Mouse (Mus musculus) neural tube, embryonic 14.5 days (tissue): Measurements from ENCODE around the gene Fnbp1. TPM values are rescaled to one million over a fixed set of nuclear protein-coding genes. Genes with fewer than 3 reads are reported as not detected.

Source experiments
- ATAC-seq: fragments of 200-750 bp; cut with Nextera tagmentation; 2 replicates; pipeline ENCODE4 v1.8.0; 2017; ENCODE audit warnings: low read depth, mild to moderate bottlenecking, moderate TSS enrichment, moderate library complexity
- H3K27ac ChIP-seq: fragments of 300-500 bp; sonication (generic); 2 replicates; pipeline ENCODE4 v1.5.1; 2014; ENCODE audit warnings: low read depth, mild to moderate bottlenecking, control low read depth, low read length, moderate library complexity, mixed read lengths
- H3K27me3 ChIP-seq: fragments of 300-500 bp; sonication (generic); 2 replicates; pipeline ENCODE4 v1.6.1; 2014; ENCODE audit warnings: low read length; ENCODE audit not compliant: control insufficient read depth, insufficient read depth
- H3K36me3 ChIP-seq: fragments of 300-500 bp; sonication (generic); 2 replicates; pipeline ENCODE4 v1.6.1; 2014; ENCODE audit warnings: low read length, mixed read lengths; ENCODE audit not compliant: control insufficient read depth, insufficient read depth
- H3K4me1 ChIP-seq: fragments of 300-500 bp; sonication (generic); 2 replicates; pipeline ENCODE4 v1.6.1; 2014; ENCODE audit warnings: low read length; ENCODE audit not compliant: control insufficient read depth, insufficient read depth
- H3K4me2 ChIP-seq: fragments of 300-500 bp; sonication (generic); 2 replicates; pipeline ENCODE4 v1.6.1; 2014; ENCODE audit warnings: mild to moderate bottlenecking, low read depth, low read length, control low read depth
- H3K4me3 ChIP-seq: fragments of 300-500 bp; sonication (generic); 2 replicates; pipeline ENCODE4 v1.5.1; 2014; ENCODE audit warnings: low read depth, low read length, control low read depth, mixed read lengths
- H3K9ac ChIP-seq: fragments of 300-500 bp; sonication (generic); replicated peaks from 2 replicates; pipeline ENCODE4 v1.6.1; 2014; ENCODE audit warnings: low read depth, mild to moderate bottlenecking, control low read depth, low read length, mixed read lengths
- H3K9me3 ChIP-seq: fragments of 300-500 bp; sonication (generic); 2 replicates; pipeline ENCODE4 v1.6.1; 2016; ENCODE audit warnings: low read length; ENCODE audit not compliant: control insufficient read depth
- WGBS: fragments of 180-500 bp; shearing (Covaris S2); extraction: QIAGEN DNeasy Blood & Tissue Kit; methylation state at CpG from one replicate; pipeline ENCODE4 v1.1.7; 2014; 5-methylcytosine and 5-hydroxymethylcytosine counted together
- polyA plus RNA-seq: library from polyadenylated mRNA; unstranded; fragments of >200 nt; fragmentation: Nextera tagmentation; extraction: Ambion mirVana; gene quantifications from 2 replicates; pipeline ENCODE4 v1.2.1, GENCODE M21; 2014

The Fnbp1 gene
- polyA plus RNA-seq, 1 experiment from 2014 or later: 33.3 TPM

- Histone ChIP-seq H3K4me1 (no peaks in the 10 kb centered on the region), H3K9ac (no peak overlapping the region), H3K27ac (no peak overlapping the region), H3K36me3 (no peaks in the 10 kb centered on the region), H3K4me2 (no peak overlapping the region), H3K9me3 (no peaks in the 10 kb centered on the region), H3K27me3 (no peaks in the 10 kb centered on the region), H3K4me3 (no peak overlapping the region)
- WGBS: 95% methylated on average over 5 of the region's 5 CpGs
- no peak for ATAC-seq
These were observed 18.3 kb downstream of the Fnbp1 start for GRCm38 (mm10) chr2:31123493-31123892.

DNA sequence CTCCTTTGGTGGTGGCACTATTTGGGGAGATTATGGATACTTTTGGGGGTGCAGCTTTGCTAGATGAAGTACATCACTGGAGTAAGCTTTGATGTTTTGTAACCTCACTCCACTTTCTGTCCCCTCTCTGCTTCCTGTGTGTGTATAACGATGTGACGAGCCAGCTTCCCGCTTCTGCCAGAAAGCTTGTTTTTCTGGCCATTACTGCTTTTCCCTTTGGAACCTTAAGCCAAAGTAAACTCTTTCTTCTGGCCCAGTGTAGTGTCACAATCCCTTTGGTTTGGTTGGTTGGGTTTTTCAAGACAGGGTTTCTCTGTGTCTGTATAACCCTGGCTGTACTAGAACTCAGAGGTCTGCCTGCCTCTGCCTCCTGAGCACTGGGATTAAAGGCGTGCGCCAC is 19.0 kb downstream of the Fnbp1 start:
- Histone ChIP-seq H3K4me1 (no peaks in the 10 kb centered on the region), H3K27ac (no peak overlapping the region), H3K36me3 (no peaks in the 10 kb centered on the region), H3K9me3 (no peaks in the 10 kb centered on the region), H3K27me3 (no peaks in the 10 kb centered on the region), H3K9ac (no peak overlapping the region), H3K4me3 (no peak overlapping the region), H3K4me2 (no peak overlapping the region)
- 89% methylated on average over 5 of the region's 5 CpGs for WGBS
- no peak for ATAC-seq

GRCm38 (mm10) chr2:31121131-31121693 is 20.6 kb downstream of the Fnbp1 start:
- Histone ChIP-seq H3K27ac (no peak overlapping the region; the same call in 1 of the 2 replicates), H3K27me3 (no peaks in the 10 kb centered on the region), H3K4me1 (no peaks in the 10 kb centered on the region), H3K4me3 (no peak overlapping the region), H3K9ac (no peak overlapping the region), H3K4me2 (no peak overlapping the region), H3K9me3 (no peaks in the 10 kb centered on the region), H3K36me3 (no peaks in the 10 kb centered on the region)
- 70% methylated on average over 7 of the region's 7 CpGs for WGBS
- ATAC-seq: no peak

DNA sequence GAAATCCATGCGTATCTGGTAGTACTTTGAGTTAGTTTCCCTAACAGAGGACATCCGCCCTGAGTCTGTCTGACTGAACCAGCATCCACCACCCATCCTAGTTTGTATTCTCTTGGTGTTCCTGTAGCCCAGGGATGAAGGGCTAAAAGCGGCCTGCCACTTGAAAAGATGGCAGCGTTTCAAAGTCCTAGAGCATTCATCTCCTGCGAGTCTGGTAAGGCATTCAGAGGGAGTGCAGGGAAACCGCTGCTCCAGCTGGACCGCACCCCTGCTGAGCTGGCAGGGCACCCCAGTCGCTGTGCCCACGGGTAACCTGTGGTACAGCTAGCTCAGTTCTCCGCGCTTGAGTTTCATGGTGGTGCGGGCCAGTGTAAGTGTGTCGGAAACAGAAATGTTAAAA is 22.0 kb downstream of the Fnbp1 start:
- no peak overlapping the region for H3K9ac ChIP-seq
- H3K4me1 ChIP-seq: no peaks in the 10 kb centered on the region
- no peak overlapping the region for H3K4me2 ChIP-seq
- WGBS: 62% methylated on average over 13 of the region's 13 CpGs
- ATAC-seq: peak; percentile 60; the same call in 1 of the 2 replicates
- H3K27ac ChIP-seq: peak overlapping the region; percentile 55; the same call in 1 of the 2 replicates
- H3K9me3 ChIP-seq: no peaks in the 10 kb centered on the region
- H3K36me3 ChIP-seq: no peaks in the 10 kb centered on the region
- H3K27me3 ChIP-seq: no peaks in the 10 kb centered on the region
- no peak overlapping the region for H3K4me3 ChIP-seq

GRCm38 (mm10) chr2:31118639-31119380 is 23.0 kb downstream of the Fnbp1 start:
- Histone ChIP-seq H3K4me2 (no peak overlapping the region), H3K36me3 (no peaks in the 10 kb centered on the region), H3K9ac (no peak overlapping the region), H3K4me1 (no peaks in the 10 kb centered on the region), H3K9me3 (no peaks in the 10 kb centered on the region), H3K27ac (no peak overlapping the region; the same call in 1 of the 2 replicates), H3K27me3 (no peaks in the 10 kb centered on the region), H3K4me3 (no peak overlapping the region)
- peak; percentile 56; the same call in 1 of the 2 replicates for ATAC-seq
- 76% methylated on average over 10 of the region's 10 CpGs for WGBS

DNA sequence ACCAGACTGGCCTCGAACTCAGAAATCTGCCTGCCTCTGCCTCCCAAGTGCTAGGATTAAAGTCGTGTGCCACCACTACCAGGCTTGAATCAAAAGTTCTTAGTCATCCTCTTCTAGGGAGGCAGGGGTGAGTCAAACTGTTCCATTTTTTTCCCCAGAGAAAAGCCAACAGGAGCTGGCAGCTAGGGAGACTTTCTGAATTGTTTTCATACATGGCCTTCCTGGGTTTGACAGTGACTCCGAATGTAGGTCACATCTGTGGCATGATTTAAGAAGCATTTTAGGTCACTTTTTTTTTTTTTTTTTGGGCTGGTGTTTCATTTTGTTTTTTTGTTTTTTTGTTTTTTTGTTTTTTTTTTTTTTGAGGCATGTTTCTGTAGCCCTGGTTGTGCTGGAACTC is 23.6 kb downstream of the Fnbp1 start:
- H3K4me1 ChIP-seq: no peaks in the 10 kb centered on the region
- H3K4me3 ChIP-seq: no peak overlapping the region
- H3K4me2 ChIP-seq: no peak overlapping the region
- H3K27ac ChIP-seq: no peak overlapping the region
- H3K9ac ChIP-seq: no peak overlapping the region
- WGBS: 91% methylated on average over 3 of the region's 3 CpGs
- H3K27me3 ChIP-seq: no peaks in the 10 kb centered on the region
- H3K36me3 ChIP-seq: no peaks in the 10 kb centered on the region
- H3K9me3 ChIP-seq: no peaks in the 10 kb centered on the region
- ATAC-seq: no peak

DNA sequence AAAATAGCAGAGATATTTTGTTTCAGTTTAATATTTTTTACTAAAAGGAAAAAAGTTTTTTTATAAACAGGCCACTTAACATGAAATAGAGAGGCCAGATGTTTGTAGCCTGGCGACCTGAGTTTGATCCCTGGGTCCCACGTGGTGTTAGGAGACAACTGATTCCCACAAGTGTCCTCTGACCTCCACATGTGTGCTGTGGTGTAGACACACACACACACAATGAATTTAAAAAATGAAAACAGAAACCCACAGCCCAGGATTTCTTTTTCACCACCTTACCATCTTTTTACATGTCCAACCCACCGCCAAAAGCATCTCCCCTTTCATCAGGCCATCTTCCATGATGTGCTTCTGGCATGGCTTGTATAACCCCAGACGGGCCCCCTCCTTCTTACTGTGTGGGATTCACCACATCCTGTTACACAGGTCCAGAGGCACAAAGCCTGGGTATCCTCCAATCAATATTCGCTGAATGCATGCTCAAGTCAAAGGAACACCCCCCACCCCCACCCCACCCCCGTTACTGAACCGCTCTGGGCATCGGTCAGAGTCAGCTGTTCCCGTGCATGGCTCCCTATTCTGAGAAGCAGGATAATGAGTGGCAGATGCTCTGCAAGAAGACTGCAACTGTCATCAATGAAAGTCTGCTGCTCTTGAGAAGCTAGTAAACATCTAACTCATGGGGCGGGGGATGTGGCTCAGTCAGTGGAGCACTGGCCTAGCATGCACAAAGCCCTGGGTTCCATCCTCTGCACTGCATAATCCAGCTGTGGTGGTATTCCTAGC is 25.7 kb downstream of the Fnbp1 start:
- no peak for ATAC-seq
- 64% methylated on average over 10 of the region's 10 CpGs for WGBS
- no peak overlapping the region for H3K27ac ChIP-seq

DNA sequence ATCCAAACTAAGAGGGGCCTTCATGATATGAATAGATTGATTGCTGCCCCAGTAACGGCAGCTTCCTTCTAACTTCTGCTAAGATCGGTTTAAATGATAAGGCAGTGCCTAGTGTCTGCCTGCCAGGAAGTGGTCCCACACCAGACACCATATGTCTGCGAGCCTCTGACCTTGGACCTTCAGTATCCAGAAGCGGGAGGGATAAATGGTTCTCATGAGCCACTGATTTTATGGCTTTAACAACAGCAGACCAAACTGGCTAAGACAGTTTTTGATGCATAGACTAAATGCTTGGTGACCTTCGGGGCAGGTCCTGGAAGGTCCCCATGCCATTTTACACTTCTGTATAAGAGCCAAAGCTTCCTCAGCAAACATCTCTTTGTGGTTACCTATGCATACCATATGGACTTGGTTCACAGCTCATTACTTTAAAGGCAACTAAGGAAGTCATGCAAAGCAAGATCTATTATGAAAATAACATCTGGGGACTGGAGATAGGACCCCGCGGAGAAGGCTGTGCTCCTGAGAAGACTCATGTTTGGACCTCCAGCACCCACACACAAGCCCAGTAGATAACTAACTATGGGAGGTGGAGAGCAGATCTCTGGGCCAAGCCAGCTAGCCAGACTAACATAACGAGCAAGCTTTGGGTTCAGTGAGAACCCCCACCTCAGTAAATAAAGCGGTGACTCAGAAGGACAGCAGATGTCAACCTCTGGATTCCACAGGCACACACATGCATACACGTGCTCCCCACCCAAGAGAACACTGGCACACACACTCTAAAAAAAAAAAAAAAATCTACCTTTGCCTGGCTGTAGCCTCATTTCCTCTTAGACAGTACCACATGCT is 26.5 kb downstream of the Fnbp1 start:
- H3K9ac ChIP-seq: no peak overlapping the region
- no peak overlapping the region for H3K27ac ChIP-seq
- no peak overlapping the region for H3K4me2 ChIP-seq
- ATAC-seq: no peak
- H3K9me3 ChIP-seq: no peaks in the 10 kb centered on the region
- no peaks in the 10 kb centered on the region for H3K36me3 ChIP-seq
- no peak overlapping the region for H3K4me3 ChIP-seq
- 66% methylated on average over 10 of the region's 10 CpGs for WGBS
- H3K4me1 ChIP-seq: no peaks in the 10 kb centered on the region
- H3K27me3 ChIP-seq: no peaks in the 10 kb centered on the region

More for the DNA sequence above, 25.7 kb downstream of the Fnbp1 start:
- no peaks in the 10 kb centered on the region for H3K36me3 ChIP-seq
- H3K4me3 ChIP-seq: no peak overlapping the region
- no peaks in the 10 kb centered on the region for H3K27me3 ChIP-seq
- no peaks in the 10 kb centered on the region for H3K4me1 ChIP-seq
- H3K9me3 ChIP-seq: no peaks in the 10 kb centered on the region
- H3K4me2 ChIP-seq: no peak overlapping the region
- no peak overlapping the region for H3K9ac ChIP-seq
